Mouse (Mus musculus): Measurements from ENCODE around the gene C130074G19Rik.

C130074G19Rik gene

DNA sequence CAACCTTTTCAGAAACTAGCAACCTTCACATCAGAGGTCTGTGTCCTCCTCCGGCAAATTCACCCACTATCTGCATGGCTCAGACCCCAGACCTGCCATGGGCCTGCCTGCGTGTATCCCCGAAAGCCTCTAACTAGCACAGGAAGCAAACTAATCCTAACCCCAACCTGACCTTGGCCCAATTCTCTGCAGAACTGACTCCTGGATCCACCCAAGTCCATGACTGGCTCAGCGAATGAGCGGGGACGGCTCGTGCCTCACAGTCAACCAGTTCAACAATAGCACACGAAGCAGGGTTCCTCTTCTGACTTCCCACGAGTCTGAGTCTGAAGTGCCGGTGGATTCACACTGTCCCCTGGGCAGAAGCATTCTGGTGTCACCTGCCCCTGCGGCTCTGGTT is 9.1 kb downstream of the C130074G19Rik start:
- DNase-seq (ENCODE audit: low read depth, low spot score) = no peak

DNA sequence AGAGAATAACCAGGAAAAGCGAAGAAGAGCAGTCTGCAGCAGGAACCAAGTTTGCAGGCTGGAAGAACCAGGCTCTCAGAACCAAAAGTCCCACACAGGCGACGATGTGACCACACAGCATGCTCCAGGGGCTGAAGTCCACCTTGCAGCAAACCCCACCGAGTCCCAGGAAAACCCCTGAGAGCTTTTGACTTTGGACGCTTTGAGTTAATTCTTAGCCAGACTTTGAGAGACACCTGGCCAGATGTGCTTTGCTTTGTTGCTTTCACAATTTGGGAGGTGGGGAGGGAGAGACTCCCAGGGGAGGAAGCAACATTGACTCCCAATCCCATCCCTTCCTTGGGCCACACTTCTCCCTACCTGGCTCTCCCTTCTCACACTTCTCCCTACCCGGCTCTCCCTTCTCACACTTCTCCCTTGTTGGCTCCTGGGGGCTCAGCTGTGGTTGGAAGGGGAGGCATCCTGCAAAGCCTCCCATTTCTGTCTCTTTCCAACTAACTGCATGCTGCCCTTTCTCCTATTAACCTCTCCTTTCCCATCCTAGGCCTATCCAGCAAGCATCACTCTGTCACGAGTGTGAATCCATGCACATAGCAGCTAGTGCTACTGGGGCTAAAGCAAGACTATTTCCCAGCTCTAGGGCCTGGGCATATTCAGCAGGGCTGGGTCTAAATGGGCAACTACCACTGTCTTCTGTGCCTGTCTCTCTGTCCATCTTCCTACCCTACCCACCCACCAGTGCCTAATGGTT is 10.8 kb downstream of the C130074G19Rik start:
- no peak for DNase-seq (ENCODE audit: low read depth, low spot score)

DNA sequence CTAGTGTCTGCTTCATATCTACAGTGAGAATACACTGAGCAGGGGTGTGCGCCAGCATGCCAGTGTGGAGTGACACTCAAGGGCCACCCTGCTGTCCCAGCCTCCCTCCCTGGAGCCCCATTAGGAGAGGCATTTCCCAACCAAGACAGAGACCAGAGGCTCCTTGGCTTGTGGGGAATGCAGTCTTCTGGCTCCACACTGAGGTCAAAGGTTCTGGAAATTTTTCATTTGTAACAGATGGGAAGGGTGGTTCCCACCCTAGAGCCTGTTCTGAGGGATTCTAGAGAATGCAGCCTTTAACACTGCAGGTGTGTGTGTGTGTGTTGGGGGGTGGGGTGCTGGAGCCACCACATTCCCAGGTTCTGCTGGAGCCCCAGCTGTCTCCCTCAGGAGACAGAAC is 11.5 kb downstream of the C130074G19Rik start:
- no peak for DNase-seq (ENCODE audit: low read depth, low spot score)

DNA sequence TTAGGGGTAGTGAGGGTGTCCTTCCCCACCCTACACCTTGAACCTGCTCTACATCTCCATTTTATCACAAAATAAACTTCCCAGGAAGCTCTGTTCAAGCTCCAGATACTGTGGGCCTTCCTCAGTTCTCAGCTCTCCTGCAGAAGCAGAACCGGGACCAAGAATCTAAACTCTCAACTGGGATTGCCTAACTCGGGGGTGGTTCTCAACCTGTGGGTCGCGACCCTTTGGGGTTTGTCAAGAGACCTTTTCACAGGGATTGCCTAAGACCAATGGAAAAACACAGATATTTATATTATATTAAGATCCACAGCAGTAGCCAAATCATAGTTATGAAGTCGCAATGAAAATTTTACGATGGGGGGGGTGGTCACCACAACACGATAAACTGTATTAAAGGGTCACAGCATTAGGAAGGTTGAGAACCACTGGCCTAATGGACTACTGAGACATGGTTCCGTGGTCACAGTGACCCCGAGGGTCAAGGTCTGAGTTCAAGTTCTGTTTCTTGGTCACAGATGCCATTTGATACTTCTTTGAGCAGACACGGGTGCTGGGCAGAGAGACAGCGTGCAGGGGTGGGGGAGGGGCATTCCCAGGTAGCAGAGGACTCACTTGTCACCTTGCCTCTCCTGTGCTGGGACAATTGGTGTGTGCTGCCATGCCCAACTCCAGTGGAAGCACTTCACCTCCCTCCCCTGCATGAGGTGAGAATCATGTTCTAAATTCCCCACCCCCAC is 12.2 kb downstream of the C130074G19Rik start:
- no peak for DNase-seq (ENCODE audit: low read depth, low spot score)

DNA sequence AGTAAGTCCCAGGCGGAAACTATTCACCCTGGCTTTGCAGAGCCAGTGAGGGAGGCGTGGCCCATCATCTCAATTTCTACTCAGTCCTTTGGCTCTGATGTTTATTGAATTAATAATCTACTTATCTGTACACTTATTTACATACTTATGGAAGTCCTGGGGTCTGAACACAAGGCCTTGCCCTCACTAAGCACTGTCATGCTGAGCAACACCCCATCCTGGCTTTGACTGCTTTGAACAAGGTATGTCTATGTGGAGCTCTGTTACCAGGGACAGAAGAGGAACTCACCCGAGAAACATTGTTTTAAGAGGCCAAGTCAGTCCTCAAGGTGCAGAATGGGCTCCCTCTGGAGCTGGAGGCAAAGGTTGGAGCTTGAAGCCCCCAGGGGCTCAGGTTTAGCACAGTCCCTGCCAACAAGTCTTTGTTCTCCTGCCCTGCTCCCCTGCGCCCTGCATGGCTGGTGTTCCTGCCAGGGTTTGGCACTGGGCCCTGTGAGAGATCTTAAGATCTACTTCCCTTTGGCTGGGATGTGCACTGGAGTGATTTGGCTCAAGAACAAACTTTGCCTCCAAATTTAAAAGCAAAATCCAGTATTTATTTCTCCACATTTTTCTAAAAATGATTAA is 13.0 kb downstream of the C130074G19Rik start:
- no peak for DNase-seq (ENCODE audit: low read depth, low spot score)

DNA sequence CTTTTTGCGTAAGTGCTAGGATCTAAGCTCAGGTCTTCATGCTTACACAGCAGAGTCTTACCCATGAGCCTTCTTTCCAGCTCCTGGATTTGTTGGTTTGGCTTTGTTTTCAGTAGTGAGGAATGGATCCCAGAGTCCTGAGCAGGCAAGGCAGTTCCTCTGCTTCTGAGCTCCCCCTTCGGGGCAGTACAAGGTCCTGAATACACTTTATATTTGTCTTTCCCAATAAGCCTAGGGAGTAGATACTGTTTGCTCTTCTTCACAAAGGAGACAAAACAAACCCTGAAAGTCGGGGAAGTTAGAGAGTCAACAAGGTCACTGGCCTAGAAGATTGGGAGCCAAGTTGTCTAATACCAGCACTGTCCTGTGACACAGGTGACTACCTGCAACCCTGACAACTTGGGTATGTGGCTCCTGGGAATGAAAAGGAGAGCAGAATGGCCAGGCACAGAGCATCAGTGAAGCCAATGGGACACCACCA is 15.3 kb downstream of the C130074G19Rik start:
- DNase-seq (ENCODE audit: low read depth, low spot score) = no peak

DNA sequence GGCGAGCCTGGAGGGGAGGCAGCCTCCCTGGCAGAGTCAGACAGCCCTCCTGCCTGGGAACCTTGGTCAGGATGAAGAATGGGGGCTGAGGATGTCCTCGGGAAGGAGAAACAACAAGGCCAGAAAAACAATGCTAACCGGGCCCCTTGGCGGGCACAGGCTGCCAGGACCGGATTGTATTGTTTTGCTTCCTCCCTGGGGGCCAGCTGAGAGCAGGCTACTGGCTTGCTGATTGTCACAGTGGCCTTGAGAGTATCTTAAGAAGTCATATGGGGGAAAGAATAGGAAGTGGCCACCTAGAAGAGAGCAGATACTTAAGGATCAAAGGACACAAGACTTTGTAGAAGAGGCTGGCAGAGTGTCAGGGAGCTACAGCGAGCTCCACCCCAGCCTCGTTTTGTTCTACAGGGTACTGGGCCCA is 18.6 kb downstream of the C130074G19Rik start:
- no peak for DNase-seq (ENCODE audit: low read depth, low spot score)

DNA sequence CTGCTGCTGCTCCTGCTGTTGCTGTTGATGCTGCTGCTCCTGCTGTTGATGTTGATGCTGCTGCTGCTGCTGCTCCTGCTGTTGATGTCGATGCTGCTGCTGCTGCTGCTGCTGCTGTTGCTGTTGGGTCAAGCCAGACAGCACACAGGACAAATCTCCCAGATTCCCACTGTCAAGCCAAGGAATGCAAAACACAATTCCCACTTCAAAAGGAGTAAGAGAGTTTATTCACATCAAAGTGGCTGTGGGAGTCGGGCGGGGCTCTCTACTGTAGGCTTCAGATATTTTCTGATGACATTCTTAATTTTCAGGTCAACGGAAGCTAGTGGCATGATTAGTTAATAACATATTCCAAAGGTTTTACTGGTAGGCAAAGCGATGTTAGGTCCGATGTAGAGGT is 20.4 kb downstream of the C130074G19Rik start:
- DNase-seq (ENCODE audit: low read depth, low spot score) = no peak

DNA sequence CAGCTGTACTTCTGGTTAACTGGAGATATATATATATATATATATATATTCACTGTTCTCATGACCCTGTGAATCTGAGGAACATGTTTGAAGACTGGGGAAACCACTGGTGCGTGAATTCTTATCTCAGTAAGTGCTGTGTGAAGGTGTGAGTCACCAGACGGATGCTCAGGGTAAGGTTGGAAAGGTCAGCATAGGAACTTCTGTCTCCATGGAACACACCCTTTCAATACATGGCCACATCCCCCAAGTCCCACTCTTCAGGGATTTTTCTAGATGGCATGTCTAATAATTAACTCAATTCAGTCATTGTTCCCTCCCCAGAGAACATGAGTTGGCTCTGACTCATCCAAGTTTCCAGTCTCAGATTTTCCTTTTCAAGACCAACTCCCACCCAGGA is 21.5 kb downstream of the C130074G19Rik start:
- no peak for DNase-seq (ENCODE audit: low read depth, low spot score)

DNA sequence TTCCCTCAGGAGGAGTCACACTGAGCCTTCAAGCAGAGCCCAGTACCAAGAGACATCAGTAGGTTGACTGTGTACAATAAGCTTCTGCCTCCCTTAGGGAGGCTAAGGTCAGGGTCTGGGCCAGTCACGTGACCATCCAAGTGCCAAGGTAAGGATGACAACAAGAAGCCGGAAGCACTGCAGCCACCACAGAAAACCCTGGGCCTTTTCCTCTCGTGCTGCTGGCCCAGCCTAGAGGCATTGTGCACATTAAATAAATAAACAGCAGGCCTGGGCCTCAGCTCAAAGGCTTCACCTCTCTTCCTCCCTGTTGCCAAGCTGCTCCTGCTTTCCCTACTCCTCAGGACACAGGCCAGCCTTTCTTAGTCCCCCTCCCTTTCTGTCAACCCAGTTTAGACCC is 22.7 kb downstream of the C130074G19Rik start:
- DNase-seq (ENCODE audit: low read depth, low spot score) = no peak

DNA sequence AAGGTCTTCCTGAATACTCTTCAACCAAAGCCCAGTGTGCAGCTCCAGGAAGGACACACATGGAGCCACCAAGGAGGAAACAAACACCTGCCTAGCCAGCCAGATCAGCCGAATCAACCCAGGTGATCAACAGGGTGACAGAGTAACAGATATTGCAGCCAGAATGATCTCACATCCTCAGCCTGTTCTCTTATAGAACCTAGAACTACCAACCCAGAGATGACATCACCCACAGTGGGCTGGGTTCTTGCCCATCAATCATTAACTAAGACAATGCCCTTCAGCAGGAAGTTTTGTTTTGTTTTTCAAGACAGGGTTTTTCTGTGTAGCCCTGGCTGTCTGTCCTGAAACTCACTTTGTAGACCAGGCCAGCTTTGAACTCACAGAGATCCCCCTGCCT is 24.8 kb downstream of the C130074G19Rik start:
- DNase-seq (ENCODE audit: low read depth, low spot score) = no peak

DNA sequence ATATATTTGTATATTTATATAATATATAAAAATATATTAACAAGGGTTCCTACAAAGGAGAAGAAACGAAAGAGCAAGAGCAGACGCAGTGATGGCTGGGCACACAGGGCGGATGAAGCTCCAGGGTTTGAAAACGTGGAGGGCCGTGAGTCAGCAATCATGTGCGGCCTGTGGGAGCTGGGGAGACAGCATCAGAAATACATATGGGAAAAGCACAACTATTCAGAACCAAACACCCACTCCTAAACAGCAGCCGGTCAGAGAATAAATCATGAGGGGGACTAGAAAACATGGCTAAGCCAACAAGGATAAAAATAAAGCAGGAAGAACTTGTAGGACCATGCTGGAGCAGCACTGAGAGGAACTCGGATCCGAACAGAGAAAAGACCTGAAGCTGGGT is 25.8 kb downstream of the C130074G19Rik start:
- no peak for DNase-seq (ENCODE audit: low read depth, low spot score)

DNA sequence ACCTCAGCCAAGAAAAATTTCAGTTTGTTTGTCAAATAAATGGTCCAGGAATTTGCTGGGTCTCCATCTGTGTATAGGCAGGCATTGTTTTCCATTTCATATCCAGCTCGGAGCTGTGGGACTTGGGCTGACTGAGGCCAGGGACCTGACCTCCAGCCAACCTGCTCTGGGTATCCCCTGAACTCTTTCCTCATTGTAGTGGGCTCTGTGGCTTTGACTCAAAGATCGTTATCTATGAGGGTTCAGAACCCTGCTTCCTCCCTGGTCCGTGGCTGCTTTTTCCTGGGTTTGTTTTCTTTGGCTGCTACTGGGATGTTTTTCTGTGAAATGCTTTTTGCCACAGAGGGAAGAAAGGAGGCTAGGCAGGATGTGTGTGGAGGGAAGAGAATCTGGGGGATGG is 29.1 kb downstream of the C130074G19Rik start:
- DNase-seq (ENCODE audit: low read depth, low spot score) = no peak

DNA sequence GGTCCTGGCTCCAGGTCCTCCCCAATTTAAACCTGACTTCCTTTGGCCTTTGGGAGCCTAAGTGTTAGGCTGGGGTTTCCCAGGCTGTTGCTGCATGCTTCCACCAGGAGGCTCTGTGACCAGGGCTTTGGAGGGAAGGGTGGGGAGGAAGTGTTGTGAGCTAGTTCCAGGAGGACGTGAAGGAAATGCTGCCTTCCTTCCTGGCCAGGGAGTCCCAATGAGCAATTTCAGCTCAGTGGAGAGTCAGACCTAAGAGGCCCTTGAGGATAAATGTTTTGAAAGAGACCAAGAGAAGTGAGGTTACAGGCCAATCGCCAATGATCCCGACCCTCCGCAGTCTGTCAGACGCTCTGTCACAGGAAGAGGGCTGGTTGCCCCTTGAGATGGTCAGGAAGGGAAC is 29.7 kb downstream of the C130074G19Rik start:
- no peak for DNase-seq (ENCODE audit: low read depth, low spot score)

DNA sequence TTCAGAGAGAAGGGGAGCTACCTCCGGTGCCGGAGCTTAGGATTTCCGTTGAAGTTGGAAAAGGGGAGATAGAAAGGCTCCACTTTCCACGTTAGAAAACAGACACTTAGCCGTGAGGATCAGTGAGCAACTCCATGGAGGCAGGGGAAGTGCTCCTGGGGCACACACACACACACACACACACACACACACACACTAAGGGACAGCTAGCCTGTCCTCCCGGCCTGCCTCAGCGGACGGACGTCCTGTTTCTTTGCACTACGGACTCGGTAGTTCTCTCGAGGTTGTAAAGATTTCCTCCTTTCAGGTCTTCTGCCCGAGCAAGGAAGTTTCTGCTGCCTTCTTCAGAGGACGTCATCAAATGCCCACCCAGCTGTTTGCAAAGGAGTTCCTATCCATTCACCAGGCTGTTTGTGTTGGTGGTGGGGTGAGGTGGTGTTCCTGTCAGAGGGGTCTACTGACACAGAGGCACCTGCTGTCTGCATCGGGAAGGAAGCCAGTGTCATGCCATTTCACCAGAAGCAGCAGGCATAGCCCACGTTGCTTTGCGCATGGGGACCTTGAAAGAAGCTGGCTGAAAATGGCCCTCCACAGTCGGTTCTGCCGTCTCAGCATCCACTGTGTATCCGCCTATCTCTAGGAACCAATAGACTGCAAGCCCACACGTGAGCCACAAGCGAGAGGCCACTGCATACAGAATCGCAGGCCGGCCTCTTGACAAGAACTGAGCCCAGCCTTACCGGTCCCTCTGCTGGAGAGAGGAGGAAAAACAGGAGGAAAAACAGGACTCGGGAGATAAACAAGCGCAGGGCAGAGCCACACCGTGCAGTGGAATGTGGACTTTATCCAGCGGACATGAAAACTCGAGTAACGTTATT is 31.0 kb downstream of the C130074G19Rik start:
- DNase-seq (ENCODE audit: low read depth, low spot score) = peak; percentile 50

DNA sequence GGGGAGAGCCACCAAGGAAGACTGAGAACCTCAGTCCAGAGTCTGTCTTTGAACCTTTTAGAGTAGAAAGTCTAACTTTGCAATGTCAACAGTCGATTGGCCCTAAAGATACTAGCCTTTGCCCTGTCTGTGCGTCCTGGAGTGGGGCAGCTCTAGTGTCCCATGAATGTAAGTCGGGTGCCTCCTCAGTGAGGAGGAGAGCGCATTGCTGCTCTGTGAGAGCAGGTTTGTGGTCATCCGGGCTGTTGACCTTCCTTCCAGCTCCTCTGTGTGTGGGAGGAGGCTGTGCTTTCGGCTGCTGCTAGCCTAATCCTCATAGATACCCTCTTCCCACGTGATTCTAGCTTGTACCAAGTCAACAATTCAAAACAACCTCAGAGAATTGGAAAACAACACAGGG is 31.9 kb downstream of the C130074G19Rik start:
- DNase-seq (ENCODE audit: low read depth, low spot score) = no peak

DNA sequence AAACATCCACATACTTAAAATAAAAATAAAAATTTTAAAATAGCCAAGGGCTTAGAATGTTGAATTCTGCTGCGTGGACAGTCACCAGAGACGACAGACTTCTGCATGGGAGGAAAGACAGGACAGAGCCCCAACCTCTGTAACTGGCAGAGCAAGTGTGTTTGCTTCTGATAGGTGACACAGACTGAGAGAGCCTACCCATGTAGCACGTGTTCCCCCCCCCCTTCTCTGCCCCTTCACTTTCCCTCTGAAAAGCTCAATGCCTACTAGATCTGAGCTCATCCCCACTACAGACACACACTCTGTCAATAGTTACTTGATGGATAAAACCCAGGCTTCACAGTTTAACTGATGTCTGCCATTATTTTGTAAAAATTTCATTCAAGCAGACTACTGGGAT is 36.0 kb downstream of the C130074G19Rik start:
- DNase-seq (ENCODE audit: low read depth, low spot score) = no peak

DNA sequence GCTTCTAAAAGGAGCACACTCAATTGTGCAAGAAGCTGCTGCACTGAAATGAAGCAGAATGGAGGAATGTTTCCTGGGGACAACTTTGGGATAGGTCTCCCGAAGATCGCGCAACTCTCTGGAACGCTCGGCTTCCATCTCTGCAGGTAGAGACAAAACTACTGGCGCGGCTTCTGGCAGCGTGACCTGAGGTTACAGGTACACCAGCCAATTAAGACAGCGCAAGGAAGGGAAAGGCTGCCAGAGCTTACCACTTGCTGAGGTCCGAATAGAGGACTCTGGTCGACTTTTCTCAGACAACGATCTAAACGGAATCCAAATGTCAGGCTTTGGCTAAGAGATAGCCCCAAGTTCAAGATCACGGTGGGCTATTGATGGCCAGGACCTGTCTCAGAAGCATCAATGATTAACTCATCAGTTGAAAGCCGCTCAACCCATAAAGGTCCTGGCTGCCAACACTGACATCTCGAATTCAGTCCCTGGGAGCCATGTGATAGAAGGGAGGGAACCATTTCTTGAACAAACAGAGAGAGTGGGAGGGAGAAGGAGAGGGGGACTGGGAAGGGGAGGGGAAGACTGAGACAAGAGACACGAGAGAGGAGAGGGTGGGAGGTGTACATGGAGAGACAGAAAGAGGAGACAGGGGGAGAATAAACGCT is 36.8 kb downstream of the C130074G19Rik start, which contains the start of gene Marc2:
TSS of gene Marc2 (minus strand) at position 360 of the 659 bp plus-strand sequence.
- no peak for DNase-seq (ENCODE audit: low read depth, low spot score)

DNA sequence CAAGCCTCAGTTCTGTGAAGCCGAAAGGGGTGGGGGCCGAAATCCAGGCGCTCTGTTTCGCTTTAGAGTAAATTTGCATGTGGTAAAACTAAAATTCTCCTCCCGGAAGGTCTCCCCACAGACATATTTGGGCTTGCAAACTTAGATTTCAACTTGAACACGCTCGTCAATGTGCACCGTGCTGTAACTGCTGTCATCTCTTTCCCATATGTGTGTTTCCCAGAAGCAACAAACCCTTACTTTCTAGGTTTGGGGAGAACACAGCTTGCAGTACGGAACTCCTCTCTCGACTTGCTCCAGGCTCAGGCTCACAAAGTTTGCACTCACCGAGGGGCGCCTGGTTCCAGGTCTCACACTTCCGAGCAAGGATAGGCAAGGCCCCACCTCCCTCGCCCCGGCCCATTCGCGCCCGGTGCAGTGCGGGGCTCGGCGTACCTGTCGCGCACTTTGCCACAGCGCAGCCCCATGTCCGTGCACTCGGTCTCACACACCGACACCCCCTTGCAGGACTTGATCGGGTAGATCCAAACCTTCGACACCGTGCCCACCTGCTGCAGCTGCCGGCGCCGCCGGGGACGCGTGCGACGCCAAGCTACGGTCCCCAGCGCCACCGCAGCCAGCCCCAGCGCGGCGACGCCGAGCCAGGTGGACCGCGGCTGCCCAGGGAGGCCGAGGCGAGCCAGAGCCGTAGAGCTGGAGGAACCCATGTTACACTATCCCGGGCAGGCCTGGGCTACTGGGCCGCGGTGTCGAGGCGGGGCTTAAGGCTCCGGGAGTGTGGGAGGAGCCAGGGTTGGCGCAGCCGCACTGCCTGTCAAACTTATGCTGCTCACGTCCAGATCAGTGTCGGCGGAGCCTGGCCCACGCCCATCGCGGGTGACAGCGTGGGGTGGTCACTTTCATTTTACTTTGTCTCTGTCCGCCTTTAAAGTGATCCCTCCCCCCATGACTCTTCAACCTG is 37.6 kb downstream of the C130074G19Rik start:
- DNase-seq (ENCODE audit: low read depth, low spot score) = peak; percentile 65

Measured in brain, embryonic 18.5 days (tissue).